In the genomic region with DNA sequence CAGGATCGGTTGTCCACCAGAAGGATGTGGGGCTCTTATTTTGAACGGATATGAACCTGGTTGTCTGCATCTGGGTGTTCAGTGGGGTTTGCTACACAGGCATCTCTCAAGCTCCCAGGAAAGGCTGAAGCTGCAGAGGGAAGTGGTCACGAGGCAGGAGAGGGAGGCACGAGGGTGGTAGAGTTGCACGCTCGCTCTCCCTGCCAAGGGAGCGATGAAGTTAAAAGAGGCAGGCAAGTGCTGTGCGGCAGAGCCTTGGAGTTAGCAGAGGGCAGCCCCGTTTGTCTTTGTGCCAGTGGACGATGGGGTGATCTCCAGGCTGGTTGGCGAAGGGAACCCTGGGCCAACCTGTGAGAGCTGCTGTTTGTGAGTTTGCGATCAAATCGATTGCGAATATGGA, we compare ENCODE assay signal across 14 mouse cellular contexts.
A peak's percentile ranks its signal among the peaks of the same experiment; 100 is the strongest.
DNase-seq lines count a peak whose midpoint lies in the region; ATAC-seq and TF ChIP-seq lines count a peak whose summit lies in the region.
"Had no signal": no experiment of that assay in that cellular context is flagged by ENCODE, and none has a peak within 500 bp of the region (broad histone marks: within the 10 kb centered on the region; RNA-seq: fewer than 3 reads in every experiment).

No protein-coding gene starts in this region.

- peak; percentile 35; the same call in 1 of the 2 replicates for ATAC-seq in hindbrain, postnatal 0 days
- no peak for ATAC-seq in hindbrain, embryonic 16.5 days
- no peak for ATAC-seq in embryonic facial prominence, embryonic 15.5 days (ENCODE audit: insufficient number of reproducible peaks, low FRiP score, low TSS enrichment, low read depth)
- no peak for ATAC-seq in limb, embryonic 15.5 days (ENCODE audit: insufficient number of reproducible peaks, low FRiP score, low TSS enrichment, low read depth)

- no peak overlapping the region for H3K4me3 ChIP-seq in hindbrain, postnatal 0 days (ENCODE audit: low read length)
- H3K4me3 ChIP-seq in hindbrain, embryonic 16.5 days (ENCODE audit: low read length) = no peak overlapping the region
- no peak overlapping the region for H3K4me3 ChIP-seq in embryonic facial prominence, embryonic 15.5 days (replicated peaks)
- H3K4me3 ChIP-seq in limb, embryonic 15.5 days = no peak overlapping the region
- H3K4me3 ChIP-seq: layer of hippocampus, adult 2 months; myocyte had no signal

- H3K9ac ChIP-seq in hindbrain, postnatal 0 days (replicated peaks; ENCODE audit: low read length) = no peak overlapping the region
- no peak overlapping the region for H3K9ac ChIP-seq in hindbrain, embryonic 16.5 days (ENCODE audit: low read depth, low read length)
- no peak overlapping the region for H3K9ac ChIP-seq in embryonic facial prominence, embryonic 15.5 days
- no peak overlapping the region for H3K9ac ChIP-seq in limb, embryonic 15.5 days
- H3K9ac ChIP-seq: lung, embryonic 14.5 days had no signal

- H3K36me3 ChIP-seq in hindbrain, postnatal 0 days (ENCODE audit: insufficient read depth, low read length) = no peaks in the 10 kb centered on the region
- H3K36me3 ChIP-seq in hindbrain, embryonic 16.5 days (ENCODE audit: control insufficient read depth, insufficient read depth, low read length) = no peaks in the 10 kb centered on the region
- H3K36me3 ChIP-seq in embryonic facial prominence, embryonic 15.5 days = no peaks in the 10 kb centered on the region
- H3K36me3 ChIP-seq in limb, embryonic 15.5 days = no peaks in the 10 kb centered on the region
- H3K36me3 ChIP-seq: G1E had no signal

- no peak for TF ChIP-seq CTCF in hindbrain, postnatal 0 days (IDR thresholded peaks at IDR 0.05; ENCODE audit: low read depth)

- DNase-seq in hindbrain, postnatal 0 days (ENCODE audit: low spot score) = peak; percentile 18
- DNase-seq in kidney, adult 18-20 months = peak; percentile 48
- no peak for DNase-seq in neural tube, embryonic 10.5 days (ENCODE audit: extremely low spot score, low spot score)
- no peak for DNase-seq in layer of hippocampus, postnatal 14 days (ENCODE audit: low spot score in 2 of 2)
- DNase-seq: adrenal gland, adult 2 months; lung, embryonic 14.5 days; spleen, adult 18-20 months had no signal

- WGBS in hindbrain, postnatal 0 days = 43% methylated on average over 14 of the region's 14 CpGs
- WGBS in hindbrain, embryonic 16.5 days = 47% methylated on average over 14 of the region's 14 CpGs
- 26% methylated on average over 14 of the region's 14 CpGs for WGBS in embryonic facial prominence, embryonic 15.5 days
- WGBS in limb, embryonic 15.5 days = 27% methylated on average over 14 of the region's 14 CpGs

- no peaks in the 10 kb centered on the region for H3K27me3 ChIP-seq in hindbrain, postnatal 0 days (ENCODE audit: insufficient read depth, low read length)
- H3K27me3 ChIP-seq in hindbrain, embryonic 16.5 days (replicated peaks; ENCODE audit: control insufficient read depth, insufficient read depth, low read length) = no peaks in the 10 kb centered on the region
- H3K27me3 ChIP-seq in embryonic facial prominence, embryonic 15.5 days = no peaks in the 10 kb centered on the region
- H3K27me3 ChIP-seq in limb, embryonic 15.5 days = no peaks in the 10 kb centered on the region

- no peaks in the 10 kb centered on the region for H3K9me3 ChIP-seq in hindbrain, postnatal 0 days (ENCODE audit: low read length)
- H3K9me3 ChIP-seq in hindbrain, embryonic 16.5 days (ENCODE audit: control insufficient read depth, low read length) = no peaks in the 10 kb centered on the region
- H3K9me3 ChIP-seq in embryonic facial prominence, embryonic 15.5 days (replicated peaks) = no peaks in the 10 kb centered on the region
- H3K9me3 ChIP-seq in limb, embryonic 15.5 days = no peaks in the 10 kb centered on the region

- no peak overlapping the region; the same call in 1 of the 2 replicates for H3K27ac ChIP-seq in hindbrain, postnatal 0 days
- H3K27ac ChIP-seq in hindbrain, embryonic 16.5 days (ENCODE audit: low read depth, low read length) = no peak overlapping the region
- H3K27ac ChIP-seq in embryonic facial prominence, embryonic 15.5 days (replicated peaks) = no peak overlapping the region
- H3K27ac ChIP-seq in limb, embryonic 15.5 days = no peak overlapping the region
- H3K27ac ChIP-seq: layer of hippocampus, adult 2 months had no signal

- no peak overlapping the region for H3K4me2 ChIP-seq in hindbrain, postnatal 0 days (ENCODE audit: low read depth, low read length)
- no peak overlapping the region for H3K4me2 ChIP-seq in hindbrain, embryonic 16.5 days (ENCODE audit: low read length)
- 0 out of 2 replicates have a peak overlapping the region, but pooled peaks have one; percentile 12 for H3K4me2 ChIP-seq in embryonic facial prominence, embryonic 15.5 days (replicated peaks)
- H3K4me2 ChIP-seq in limb, embryonic 15.5 days = peak overlapping the region; percentile 19; the same call in 1 of the 2 replicates
- H3K4me2 ChIP-seq: heart, embryonic 11.5 days; lung, embryonic 14.5 days had no signal

- H3K4me1 ChIP-seq in hindbrain, postnatal 0 days (ENCODE audit: insufficient read depth, low read length) = no peaks in the 10 kb centered on the region; the same call in 1 of the 2 replicates
- H3K4me1 ChIP-seq in hindbrain, embryonic 16.5 days (ENCODE audit: control insufficient read depth, insufficient read depth, low read depth, low read length) = no peaks in the 10 kb centered on the region; the same call in 1 of the 2 replicates
- peaks cover 14% of the 10 kb centered on the region; the same call in 1 of the 2 replicates for H3K4me1 ChIP-seq in embryonic facial prominence, embryonic 15.5 days
- H3K4me1 ChIP-seq in limb, embryonic 15.5 days = peaks cover 15% of the 10 kb centered on the region

Comparison
In these comparisons a context has a peak if more than half of its experiments do, and no peak if none do; other contexts are left out.
1. DNase-seq: peak in hindbrain, postnatal 0 days (single experiment) and kidney, adult 18-20 months (single experiment); none in neural tube, embryonic 10.5 days (single experiment) and layer of hippocampus, postnatal 14 days (0 of 2).
2. H3K4me2 ChIP-seq: peak in embryonic facial prominence, embryonic 15.5 days (single experiment) and limb, embryonic 15.5 days (single experiment); none in hindbrain, postnatal 0 days (single experiment) and hindbrain, embryonic 16.5 days (single experiment).